In the genomic region with DNA sequence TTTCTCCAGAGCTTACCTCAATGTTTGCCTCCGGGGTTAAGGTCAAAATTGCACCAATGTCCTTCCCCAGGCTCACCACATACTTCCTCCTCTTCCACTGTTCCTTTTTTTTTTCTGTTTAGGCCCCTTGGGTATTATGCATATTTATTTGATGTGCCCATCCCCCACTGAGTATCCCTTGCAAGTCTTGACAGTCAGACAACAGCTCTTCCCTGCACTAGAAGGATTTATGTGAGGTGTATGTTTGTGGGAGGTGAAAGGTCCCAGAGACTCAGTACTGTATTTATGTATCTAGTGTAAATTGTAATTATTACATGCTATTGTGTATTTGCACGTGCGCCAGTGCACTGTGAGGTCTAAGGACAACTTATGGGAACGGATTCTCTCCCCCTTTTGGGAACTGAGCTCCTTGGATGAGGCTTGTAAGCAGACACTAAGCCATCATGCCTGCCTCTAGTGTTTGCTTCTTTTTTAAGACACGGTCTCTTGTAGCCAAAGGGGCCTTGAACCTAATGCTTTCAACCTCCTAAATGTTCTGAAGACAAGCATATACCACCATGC, we compare ENCODE assay signal across 11 mouse cellular contexts. TPM values are rescaled to one million over a fixed set of nuclear protein-coding genes. Genes with fewer than 3 reads are reported as not detected.
DNase-seq lines count a peak whose midpoint lies in the region; ATAC-seq lines count a peak whose summit lies in the region.
"Had no signal": no experiment of that assay in that cellular context is flagged by ENCODE, and none has a peak within 500 bp of the region (broad histone marks: within the 10 kb centered on the region; RNA-seq: fewer than 3 reads in every experiment).

No protein-coding gene starts in this region.

- DNase-seq in heart, adult 11 months, result peak; percentile 94
- no peak for DNase-seq in heart, postnatal 36 days
- peak; percentile 72 for DNase-seq in 416B (ENCODE audit: low read depth)
- DNase-seq in NIH3T3 (ENCODE audit: low read depth), result peak; percentile 44
- peak; percentile 64 for DNase-seq in lung, postnatal 25 days (ENCODE audit: low spot score)
- no peak for DNase-seq in right cerebral cortex, postnatal 4 days
- DNase-seq in neural tube, embryonic 10.5 days (ENCODE audit: extremely low spot score, low spot score), result no peak

- H3K9me3 ChIP-seq in kidney, embryonic 15.5 days (replicated peaks), result no peaks in the 10 kb centered on the region
- H3K9me3 ChIP-seq: embryonic facial prominence, embryonic 13.5 days; forebrain, embryonic 12.5 days; liver, embryonic 15.5 days had no signal

- intact Hi-C loops in heart, postnatal 36 days (cut with DNase I), result loop anchor here (2.0 kb wide), 1 partner anchor 15 kb away; no protein-coding TSS in a partner anchor

- no peak overlapping the region for H3K4me3 ChIP-seq in kidney, embryonic 15.5 days (replicated peaks)

- peaks cover 29% of the 10 kb centered on the region for H3K4me1 ChIP-seq in kidney, embryonic 15.5 days

- H3K27me3 ChIP-seq in kidney, embryonic 15.5 days, result peaks cover 35% of the 10 kb centered on the region

- WGBS in kidney, embryonic 15.5 days, result 49% methylated on average over 5 of the region's 5 CpGs

- no peak overlapping the region for H3K4me2 ChIP-seq in kidney, embryonic 15.5 days

- H3K27ac ChIP-seq in kidney, embryonic 15.5 days, result no peak overlapping the region
- H3K27ac ChIP-seq: embryonic facial prominence, embryonic 13.5 days; forebrain, embryonic 12.5 days; liver, embryonic 15.5 days had no signal

- H3K36me3 ChIP-seq in kidney, embryonic 15.5 days, result no peaks in the 10 kb centered on the region
- H3K36me3 ChIP-seq: embryonic facial prominence, embryonic 13.5 days; forebrain, embryonic 12.5 days; liver, embryonic 15.5 days had no signal

- no peak overlapping the region for H3K9ac ChIP-seq in kidney, embryonic 15.5 days
- H3K9ac ChIP-seq: liver, embryonic 15.5 days had no signal

- no peak for ATAC-seq in kidney, embryonic 15.5 days (replicated peaks; ENCODE audit: low FRiP score)

RNA-seq across cellular contexts. Expression of gene Klf2, which starts 1.0 kb away (rescaled TPM):
- 10 to 100 TPM; 42.2 to 97.6 TPM for total RNA-seq in heart, postnatal 36 days (2021)
- 12.6 and 14.0 TPM in 2 replicates for polyA plus RNA-seq in kidney, embryonic 15.5 days (2015; fragmentation: Nextera tagmentation; extraction: Ambion mirVana)

RNA-seq across cellular contexts. Expression of gene Gm10282, which starts 12.8 kb away (rescaled TPM):
- 10 to 100 TPM in 1 of 2 experiments, 1 to 10 TPM in 1; 6.9 to 10.2 TPM for total RNA-seq in heart, postnatal 36 days (2021)
- 29.0 and 30.3 TPM in 2 replicates for polyA plus RNA-seq in kidney, embryonic 15.5 days (2015; fragmentation: Nextera tagmentation; extraction: Ambion mirVana)

Comparison
In these comparisons a context has a peak if more than half of its experiments do, and no peak if none do; other contexts are left out.
1. DNase-seq: peak in heart, adult 11 months (single experiment), 416B (single experiment), NIH3T3 (single experiment) and lung, postnatal 25 days (single experiment); none in heart, postnatal 36 days (0 of 2), right cerebral cortex, postnatal 4 days (single experiment) and neural tube, embryonic 10.5 days (single experiment).